Mouse (Mus musculus): ENCODE data around the gene Bcan. TPM values are rescaled to one million over a fixed set of nuclear protein-coding genes. Genes with fewer than 3 reads are reported as not detected.

Bcan gene
- polyA plus RNA-seq, 1 experiment from 2014 or later = 1.1 TPM

DNA sequence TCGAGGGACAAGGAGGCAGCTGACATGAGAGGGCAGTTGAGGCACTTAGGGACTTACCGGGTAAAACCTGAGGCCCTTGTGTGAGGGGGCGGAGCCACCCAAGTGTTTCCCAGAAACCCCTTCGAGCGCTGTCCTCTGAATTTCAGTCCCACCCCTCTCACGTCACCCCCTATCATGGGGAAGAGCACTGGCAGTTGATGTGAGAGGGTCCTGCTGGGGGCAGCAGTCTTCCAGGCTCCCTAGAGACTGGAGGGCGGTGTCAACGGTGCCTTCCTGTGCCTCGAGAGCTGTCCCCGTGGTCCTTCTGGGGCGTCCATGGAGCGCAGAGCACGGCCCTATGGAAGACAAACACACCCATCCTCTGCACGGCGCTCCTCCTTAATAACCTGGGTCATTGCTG is 12.4 kb downstream of the Bcan start:
- 0 out of 2 replicates have a peak overlapping the region, but pooled peaks have one; percentile 35 for H3K27ac ChIP-seq (replicated peaks; ENCODE audit: low read depth, low read length)
- H3K9me3 ChIP-seq (ENCODE audit: control insufficient read depth, low read length) = no peaks in the 10 kb centered on the region
- peak overlapping the region; percentile 43 for H3K4me3 ChIP-seq (ENCODE audit: low read depth, low read length)
- H3K9ac ChIP-seq (ENCODE audit: low read depth, low read length) = peak overlapping the region; percentile 57
- peaks cover 38% of the 10 kb centered on the region for H3K27me3 ChIP-seq (replicated peaks; ENCODE audit: control insufficient read depth, insufficient read depth, low read length)
- peak; percentile 48 for ATAC-seq (ENCODE audit: low read depth)
- no peaks in the 10 kb centered on the region for H3K36me3 ChIP-seq (ENCODE audit: control insufficient read depth, insufficient read depth, low read length)
- H3K4me2 ChIP-seq (ENCODE audit: low read depth, low read length) = peak overlapping the region; percentile 69
- H3K4me1 ChIP-seq (ENCODE audit: control insufficient read depth, insufficient read depth, low read length) = peaks cover 35% of the 10 kb centered on the region
- peak; percentile 93 for DNase-seq (ENCODE audit: low spot score)
- WGBS = 2% methylated on average over 15 of the region's 15 CpGs

DNA sequence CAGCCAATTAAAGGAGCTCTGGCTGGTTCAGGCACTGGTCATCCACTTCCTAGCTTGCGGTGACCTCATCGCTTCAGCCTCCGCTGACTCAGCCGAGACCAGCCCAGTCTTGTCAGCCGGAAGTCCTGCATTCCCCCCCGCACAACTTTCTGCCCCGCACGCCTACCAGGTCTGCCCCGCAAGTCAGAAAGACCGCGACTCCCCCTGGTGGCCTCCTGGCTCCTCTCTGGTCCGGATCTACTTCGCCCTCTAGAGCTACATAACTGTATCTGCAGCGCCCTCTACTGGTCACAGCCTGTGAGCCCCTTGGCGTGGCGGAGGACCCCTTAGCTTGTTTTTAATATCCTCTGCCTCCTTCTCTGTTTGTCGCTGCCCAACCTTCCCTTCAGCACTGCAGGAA is 13.2 kb downstream of the Bcan start:
- under 1% methylated on average over 11 of the region's 17 CpGs for WGBS
- ATAC-seq (ENCODE audit: low read depth) = peak; percentile 81
- H3K9ac ChIP-seq (ENCODE audit: low read depth, low read length) = peak overlapping the region; percentile 57; the same call in 1 of the 2 replicates
- peaks cover 31% of the 10 kb centered on the region for H3K27me3 ChIP-seq (replicated peaks; ENCODE audit: control insufficient read depth, insufficient read depth, low read length)
- H3K36me3 ChIP-seq (ENCODE audit: control insufficient read depth, insufficient read depth, low read length) = no peaks in the 10 kb centered on the region
- H3K4me2 ChIP-seq (ENCODE audit: low read depth, low read length) = peak overlapping the region; percentile 69
- H3K27ac ChIP-seq (replicated peaks; ENCODE audit: low read depth, low read length) = peak overlapping the region; percentile 35; the same call in 1 of the 2 replicates
- peak; percentile 98 for DNase-seq (ENCODE audit: low spot score)
- peak overlapping the region; percentile 43 for H3K4me3 ChIP-seq (ENCODE audit: low read depth, low read length)
- no peaks in the 10 kb centered on the region for H3K9me3 ChIP-seq (ENCODE audit: control insufficient read depth, low read length)
- H3K4me1 ChIP-seq (ENCODE audit: control insufficient read depth, insufficient read depth, low read length) = peaks cover 42% of the 10 kb centered on the region

DNA sequence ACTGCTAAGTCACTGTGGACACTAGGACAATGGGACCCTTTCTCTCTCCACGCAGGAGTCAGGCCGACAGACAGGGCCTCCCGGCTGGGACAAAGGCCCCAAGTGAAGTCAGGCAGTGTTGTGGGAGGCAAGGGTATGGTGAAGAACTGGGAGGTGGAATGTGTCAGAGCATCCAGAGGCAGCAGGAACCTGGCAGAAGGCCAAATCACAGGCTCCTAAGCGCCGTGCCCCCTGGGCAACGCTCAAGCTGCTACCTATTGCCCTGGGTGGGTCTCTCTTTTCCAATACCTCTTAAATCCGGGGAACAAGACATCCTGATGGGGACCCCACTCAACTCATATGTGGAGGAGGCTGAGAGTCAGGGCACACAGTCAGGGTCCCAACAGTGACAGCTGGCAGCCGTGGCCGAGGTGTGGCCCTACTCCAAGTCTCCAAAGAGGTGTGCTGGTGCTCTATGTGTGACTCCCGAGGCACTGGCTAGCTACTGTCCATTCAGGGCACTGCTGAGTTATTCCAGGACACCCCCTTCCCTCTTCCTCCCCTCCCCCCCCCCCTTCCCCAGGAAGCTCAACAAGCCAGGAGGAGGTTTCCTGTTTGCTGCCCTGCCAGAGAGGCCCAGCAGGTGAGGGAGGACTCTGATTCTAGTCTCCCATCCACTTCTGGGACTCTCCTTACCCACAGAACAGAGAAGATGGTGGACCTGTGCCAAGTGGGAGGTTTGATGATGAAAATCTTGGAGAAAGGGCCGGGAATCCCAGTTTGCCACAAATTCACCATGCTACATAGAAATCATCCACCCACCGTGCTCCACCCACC is 14.3 kb downstream of the Bcan start:
- no peak overlapping the region for H3K9ac ChIP-seq (ENCODE audit: low read depth, low read length)
- H3K4me1 ChIP-seq (ENCODE audit: control insufficient read depth, insufficient read depth, low read length) = peaks cover 42% of the 10 kb centered on the region
- ATAC-seq (ENCODE audit: low read depth) (no peak), DNase-seq (ENCODE audit: low spot score) (peak; percentile 73)
- peak overlapping the region; percentile 63 for H3K27ac ChIP-seq (replicated peaks; ENCODE audit: low read depth, low read length)
- H3K36me3 ChIP-seq (ENCODE audit: control insufficient read depth, insufficient read depth, low read length) = no peaks in the 10 kb centered on the region
- 25% methylated on average over 12 of the region's 12 CpGs for WGBS
- peaks cover 25% of the 10 kb centered on the region for H3K27me3 ChIP-seq (replicated peaks; ENCODE audit: control insufficient read depth, insufficient read depth, low read length)
- H3K4me3 ChIP-seq (ENCODE audit: low read depth, low read length) = no peak overlapping the region
- H3K9me3 ChIP-seq (ENCODE audit: control insufficient read depth, low read length) = no peaks in the 10 kb centered on the region
- no peak overlapping the region for H3K4me2 ChIP-seq (ENCODE audit: low read depth, low read length)

DNA sequence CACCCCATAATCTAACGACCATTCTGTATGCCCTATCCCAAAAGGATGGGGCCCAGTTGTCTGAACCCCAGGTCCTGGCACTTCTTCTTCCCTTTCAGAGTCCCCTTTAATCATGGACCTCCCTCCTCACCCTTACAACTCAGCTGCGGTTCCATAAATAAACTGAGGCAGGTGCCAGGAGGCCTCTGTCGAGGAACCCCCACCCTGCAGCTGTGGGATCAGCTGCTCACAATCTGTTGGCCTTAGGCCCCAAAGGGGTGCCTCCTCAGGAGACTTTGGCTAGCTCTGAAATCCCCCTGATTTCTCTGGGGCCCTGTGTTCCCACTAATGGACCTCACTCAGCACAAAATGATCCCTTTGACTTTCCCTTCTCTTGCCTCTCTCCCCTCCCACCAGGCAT is 15.9 kb downstream of the Bcan start:
- Histone ChIP-seq H3K36me3 (ENCODE audit: control insufficient read depth, insufficient read depth, low read length) (no peaks in the 10 kb centered on the region), H3K4me3 (ENCODE audit: low read depth, low read length) (no peak overlapping the region), H3K9me3 (ENCODE audit: control insufficient read depth, low read length) (no peaks in the 10 kb centered on the region), H3K4me1 (ENCODE audit: control insufficient read depth, insufficient read depth, low read length) (peaks cover 42% of the 10 kb centered on the region), H3K9ac (ENCODE audit: low read depth, low read length) (peak overlapping the region; percentile 47; the same call in 1 of the 2 replicates), H3K27ac (replicated peaks; ENCODE audit: low read depth, low read length) (peak overlapping the region; percentile 78), H3K27me3 (replicated peaks; ENCODE audit: control insufficient read depth, insufficient read depth, low read length) (peaks cover 11% of the 10 kb centered on the region), H3K4me2 (ENCODE audit: low read depth, low read length) (no peak overlapping the region)
- ATAC-seq (ENCODE audit: low read depth) = no peak
- DNase-seq (ENCODE audit: low spot score) = peak; percentile 64
- 52% methylated on average over 3 of the region's 3 CpGs for WGBS

DNA sequence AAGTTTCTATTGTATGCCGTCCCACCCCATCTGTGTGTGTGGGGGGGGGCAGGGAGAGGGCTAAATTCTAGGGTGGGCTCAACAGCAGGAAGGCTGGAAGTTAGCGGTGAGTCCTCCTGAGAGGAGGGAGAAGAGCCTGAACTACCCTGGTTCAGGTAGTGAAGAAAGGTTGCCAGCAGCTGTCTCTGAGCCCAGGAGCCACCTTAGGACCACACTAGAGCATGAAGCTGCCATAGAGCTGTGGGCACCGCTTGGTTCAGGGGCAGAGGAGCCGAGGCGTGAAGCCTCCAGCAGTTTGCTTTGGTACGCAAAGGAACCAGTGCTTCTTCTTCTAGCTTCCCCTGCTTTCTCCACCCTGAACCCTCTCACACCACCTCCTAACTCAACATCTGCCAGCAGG is 16.4 kb downstream of the Bcan start:
- peaks cover 42% of the 10 kb centered on the region for H3K4me1 ChIP-seq (ENCODE audit: control insufficient read depth, insufficient read depth, low read length)

DNA sequence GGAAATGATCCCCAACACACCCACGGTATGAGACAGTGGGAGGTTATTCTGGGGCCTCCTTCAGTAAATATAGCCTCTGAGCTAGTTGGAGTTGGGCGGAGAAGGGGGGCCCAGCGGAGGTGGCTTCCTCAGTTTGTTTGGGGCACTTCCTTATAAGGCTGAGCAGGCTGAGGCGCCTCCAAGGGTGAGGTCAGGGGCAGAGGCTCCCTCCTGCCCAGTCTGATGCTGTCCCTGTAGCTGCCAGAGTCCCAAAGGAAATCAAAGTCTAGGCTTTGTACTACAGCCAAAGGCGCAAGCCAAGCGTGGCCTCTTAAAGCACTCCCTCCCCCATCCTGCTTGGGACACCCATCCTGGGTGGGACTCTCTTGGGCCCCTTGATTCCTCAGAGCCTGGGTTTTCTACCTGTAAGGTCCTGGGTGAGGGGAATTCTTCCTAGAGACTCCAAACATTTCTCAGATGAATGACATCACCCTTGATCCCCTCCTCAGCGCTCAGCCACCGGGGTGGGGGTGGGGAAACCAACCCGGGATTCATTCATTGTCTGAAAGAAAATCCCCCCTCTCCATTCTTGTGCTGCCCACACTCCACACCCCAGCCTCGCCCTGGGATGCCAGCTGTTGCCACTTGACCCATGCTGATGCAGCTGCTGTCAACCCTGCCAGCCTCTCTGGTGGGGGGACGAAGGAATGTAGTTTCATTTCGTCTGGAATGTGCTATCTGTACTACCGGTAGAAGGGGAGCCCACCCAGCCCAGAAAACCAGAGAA is 17.0 kb downstream of the Bcan start:
- peak overlapping the region; percentile 78 for H3K27ac ChIP-seq (replicated peaks; ENCODE audit: low read depth, low read length)
- 3% methylated on average over 11 of the region's 13 CpGs for WGBS
- no peaks in the 10 kb centered on the region for H3K36me3 ChIP-seq (ENCODE audit: control insufficient read depth, insufficient read depth, low read length)
- no peak overlapping the region for H3K4me3 ChIP-seq (ENCODE audit: low read depth, low read length)
- ATAC-seq (ENCODE audit: low read depth) (peak; percentile 50), DNase-seq (ENCODE audit: low spot score) (peak; percentile 82)
- peak overlapping the region; percentile 44 for H3K4me2 ChIP-seq (ENCODE audit: low read depth, low read length)
- peak overlapping the region; percentile 47 for H3K9ac ChIP-seq (ENCODE audit: low read depth, low read length)
- H3K9me3 ChIP-seq (ENCODE audit: control insufficient read depth, low read length) = no peaks in the 10 kb centered on the region
- H3K27me3 ChIP-seq (replicated peaks; ENCODE audit: control insufficient read depth, insufficient read depth, low read length) = 0 out of 2 replicates have a peak, but pooled peaks cover under 1% of the 10 kb centered on the region
- H3K4me1 ChIP-seq (ENCODE audit: control insufficient read depth, insufficient read depth, low read length) = peaks cover 39% of the 10 kb centered on the region

More for the DNA sequence above, 16.4 kb downstream of the Bcan start:
- no peaks in the 10 kb centered on the region for H3K9me3 ChIP-seq (ENCODE audit: control insufficient read depth, low read length)
- H3K27me3 ChIP-seq (replicated peaks; ENCODE audit: control insufficient read depth, insufficient read depth, low read length) = peaks cover 7% of the 10 kb centered on the region
- H3K9ac ChIP-seq (ENCODE audit: low read depth, low read length) = peak overlapping the region; percentile 47
- no peaks in the 10 kb centered on the region for H3K36me3 ChIP-seq (ENCODE audit: control insufficient read depth, insufficient read depth, low read length)
- H3K27ac ChIP-seq (replicated peaks; ENCODE audit: low read depth, low read length) = peak overlapping the region; percentile 78
- DNase-seq (ENCODE audit: low spot score) (no peak), ATAC-seq (ENCODE audit: low read depth) (no peak)
- no peak overlapping the region for H3K4me3 ChIP-seq (ENCODE audit: low read depth, low read length)
- 40% methylated on average over 3 of the region's 6 CpGs for WGBS
- peak overlapping the region; percentile 44 for H3K4me2 ChIP-seq (ENCODE audit: low read depth, low read length)

DNA sequence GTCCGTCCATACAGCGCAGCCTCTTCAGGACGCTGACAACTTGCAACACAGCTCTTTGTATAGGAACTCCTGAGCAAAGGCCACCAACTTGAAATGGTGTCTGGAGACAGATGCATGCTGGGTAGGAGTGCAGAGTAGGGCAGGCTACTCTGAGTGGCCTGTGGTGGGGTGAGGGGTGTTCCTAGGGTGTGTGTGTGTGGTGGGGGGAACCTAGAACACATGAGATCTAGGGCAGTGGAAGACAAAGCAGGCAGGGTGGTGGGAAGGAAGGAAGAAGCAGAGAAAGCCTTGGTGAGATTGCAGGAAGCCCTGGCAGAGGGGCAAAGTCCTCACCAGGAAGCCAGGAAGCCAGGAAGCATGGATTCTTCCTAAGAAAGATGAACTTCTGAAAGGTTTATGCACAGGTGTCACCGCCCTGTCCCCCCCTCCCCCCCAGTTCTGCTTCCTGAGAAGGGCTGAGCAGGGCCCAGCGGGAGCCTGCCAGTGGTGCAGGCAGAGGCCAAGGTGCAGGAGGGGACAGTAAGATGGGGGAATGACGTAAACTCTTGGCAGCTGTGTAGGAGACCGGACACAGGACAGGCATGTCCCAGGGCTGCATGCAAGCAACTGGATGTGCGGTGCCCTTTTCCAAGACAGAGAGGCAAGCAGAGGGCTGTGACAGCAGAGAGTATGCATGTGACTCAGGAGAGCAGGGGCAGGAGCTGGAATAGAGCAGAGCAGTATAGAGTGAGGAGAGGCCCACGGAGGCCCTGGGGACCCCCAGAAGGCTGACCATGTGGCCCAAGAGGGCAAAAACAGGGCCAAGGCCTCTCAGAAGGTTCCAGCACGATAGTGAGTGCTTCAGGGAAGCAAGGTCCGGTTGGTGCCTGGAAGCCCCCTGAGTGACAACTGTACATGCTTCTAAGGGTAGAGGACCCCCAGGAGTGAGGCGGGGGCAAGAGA is 17.9 kb downstream of the Bcan start:
- 34% methylated on average over 12 of the region's 12 CpGs for WGBS
- H3K27ac ChIP-seq (replicated peaks; ENCODE audit: low read depth, low read length) = peak overlapping the region; percentile 78
- no peaks in the 10 kb centered on the region for H3K27me3 ChIP-seq (replicated peaks; ENCODE audit: control insufficient read depth, insufficient read depth, low read length)
- peak overlapping the region; percentile 5; the same call in 1 of the 2 replicates for H3K9ac ChIP-seq (ENCODE audit: low read depth, low read length)
- peak overlapping the region; percentile 44 for H3K4me2 ChIP-seq (ENCODE audit: low read depth, low read length)
- DNase-seq (ENCODE audit: low spot score) = peak; percentile 65
- ATAC-seq (ENCODE audit: low read depth) = peak; percentile 16
- H3K36me3 ChIP-seq (ENCODE audit: control insufficient read depth, insufficient read depth, low read length) = no peaks in the 10 kb centered on the region
- H3K4me3 ChIP-seq (ENCODE audit: low read depth, low read length) = no peak overlapping the region
- H3K4me1 ChIP-seq (ENCODE audit: control insufficient read depth, insufficient read depth, low read length) = peaks cover 32% of the 10 kb centered on the region
- no peaks in the 10 kb centered on the region for H3K9me3 ChIP-seq (ENCODE audit: control insufficient read depth, low read length)
